Mouse (Mus musculus): ENCODE data around the gene Dmac1. TPM values are rescaled to one million over a fixed set of nuclear protein-coding genes. Genes with fewer than 3 reads are reported as not detected.

Gene Dmac1
- polyA plus RNA-seq, 1 experiment from 2014 or later = 102 TPM

DNA sequence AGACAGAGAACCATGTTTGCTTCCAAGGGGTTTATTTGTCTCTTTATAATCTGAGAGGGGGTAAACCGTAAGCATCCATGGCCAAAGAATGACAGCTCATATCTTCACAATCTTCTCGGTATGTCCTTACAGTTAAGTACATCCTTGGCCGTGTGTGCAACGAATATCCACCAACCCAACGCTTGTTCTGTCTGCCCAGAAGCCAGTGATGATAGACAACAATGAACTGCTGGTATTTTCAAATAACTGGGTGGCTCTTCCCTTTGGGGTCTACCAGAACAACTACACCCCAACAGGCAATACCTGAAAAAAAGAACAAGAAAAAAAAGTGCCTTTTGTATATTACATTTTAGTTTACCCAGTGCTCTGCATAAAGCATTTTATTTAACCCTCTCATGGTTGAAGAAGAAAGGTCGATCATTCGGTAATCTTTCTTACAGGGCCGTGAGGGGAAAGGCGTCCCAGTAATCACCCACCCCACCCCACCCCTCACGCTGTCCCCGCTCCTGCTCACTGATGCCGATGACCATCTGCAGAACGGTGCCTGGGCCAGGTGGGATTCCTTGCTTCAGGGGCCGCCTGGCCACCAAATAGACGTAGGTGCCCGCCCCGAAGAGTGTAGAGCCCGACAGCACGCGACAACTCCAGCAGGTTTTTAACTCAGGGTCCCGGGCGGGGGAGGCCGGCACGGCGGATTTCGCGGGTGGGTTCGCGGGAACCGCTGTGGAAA, 473 bp downstream of the Dmac1 start:
- no peaks in the 10 kb centered on the region for H3K4me1 ChIP-seq (ENCODE audit: control insufficient read depth, insufficient read depth, low read length)
- H3K9ac ChIP-seq (ENCODE audit: low read length) = peak overlapping the region; percentile 86
- H3K27me3 ChIP-seq (ENCODE audit: control insufficient read depth, insufficient read depth, low read length) = no peaks in the 10 kb centered on the region
- 0 out of 2 replicates have a peak, but pooled peaks cover 2% of the 10 kb centered on the region for H3K36me3 ChIP-seq (ENCODE audit: control insufficient read depth, insufficient read depth, low read length)
- DNase-seq (ENCODE audit: low spot score) (peak; percentile 15), ATAC-seq (ENCODE audit: insufficient read depth, low FRiP score, low TSS enrichment) (peak; percentile 86)
- H3K9me3 ChIP-seq (ENCODE audit: control insufficient read depth, low read length) = no peaks in the 10 kb centered on the region
- no peak overlapping the region for H3K27ac ChIP-seq (ENCODE audit: low read depth, low read length)
- WGBS = 9% methylated on average over 30 of the region's 30 CpGs
- H3K4me2 ChIP-seq (ENCODE audit: low read depth) = peak overlapping the region; percentile 57
- peak overlapping the region; percentile 80 for H3K4me3 ChIP-seq (ENCODE audit: low read depth, low read length)

DNA sequence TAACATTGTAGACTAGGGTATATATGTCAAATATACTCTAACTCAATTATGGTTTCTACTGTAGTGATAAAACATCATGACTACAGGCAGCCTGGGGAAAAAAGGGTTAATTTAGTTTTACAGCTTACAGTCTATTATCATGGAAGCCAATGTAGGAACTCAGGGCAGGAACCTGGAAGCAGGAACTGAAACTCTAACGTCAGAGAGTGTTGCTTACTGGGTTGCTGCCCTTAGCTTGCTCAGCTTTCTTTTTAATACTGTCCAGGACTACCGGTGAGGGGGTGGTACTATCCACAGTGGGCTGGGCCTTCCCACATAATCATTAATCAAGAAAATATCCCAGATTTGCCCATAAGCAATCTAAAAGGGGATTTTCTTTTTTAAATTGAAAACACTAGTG, 2.4 kb downstream of the Dmac1 start:
- 91% methylated on average over 2 of the region's 2 CpGs for whole genome bisulfite sequencing
- Histone ChIP-seq H3K4me1 (ENCODE audit: control insufficient read depth, insufficient read depth, low read length) (no peaks in the 10 kb centered on the region), H3K9me3 (ENCODE audit: control insufficient read depth, low read length) (no peaks in the 10 kb centered on the region), H3K9ac (ENCODE audit: low read length) (no peak overlapping the region), H3K4me3 (ENCODE audit: low read depth, low read length) (no peak overlapping the region), H3K27ac (ENCODE audit: low read depth, low read length) (no peak overlapping the region), H3K36me3 (ENCODE audit: control insufficient read depth, insufficient read depth, low read length) (peaks cover 5% of the 10 kb centered on the region; the same call in 1 of the 2 replicates), H3K4me2 (ENCODE audit: low read depth) (no peak overlapping the region), H3K27me3 (ENCODE audit: control insufficient read depth, insufficient read depth, low read length) (no peaks in the 10 kb centered on the region)
- ATAC-seq (ENCODE audit: insufficient read depth, low FRiP score, low TSS enrichment) = no peak
- no peak for DNase-seq (ENCODE audit: low spot score)

DNA sequence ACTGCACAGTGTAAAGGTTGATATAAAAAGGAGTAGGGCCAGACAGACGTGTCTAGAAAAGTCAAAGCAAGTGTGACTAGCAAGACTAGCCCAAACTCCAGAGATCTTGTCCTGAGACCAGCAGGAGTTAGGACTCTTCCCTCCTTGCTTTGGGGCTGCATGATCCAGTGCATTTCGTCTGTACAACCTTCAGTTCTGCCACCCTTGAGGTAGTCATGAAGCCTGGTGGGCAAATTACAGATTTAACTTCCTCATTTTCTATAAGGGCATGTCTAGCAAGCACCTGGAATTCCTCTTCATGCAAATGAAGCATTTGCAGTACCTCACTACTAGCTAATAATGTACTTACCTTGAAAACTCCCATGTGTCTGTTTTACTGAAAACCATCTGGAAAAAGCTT, 10.2 kb downstream of the Dmac1 start:
- Histone ChIP-seq H3K4me1 (ENCODE audit: control insufficient read depth, insufficient read depth, low read length) (no peaks in the 10 kb centered on the region), H3K27ac (ENCODE audit: low read depth, low read length) (no peak overlapping the region), H3K4me2 (ENCODE audit: low read depth) (no peak overlapping the region), H3K36me3 (ENCODE audit: control insufficient read depth, insufficient read depth, low read length) (peaks cover 3% of the 10 kb centered on the region; the same call in 1 of the 2 replicates), H3K4me3 (ENCODE audit: low read depth, low read length) (no peak overlapping the region), H3K27me3 (ENCODE audit: control insufficient read depth, insufficient read depth, low read length) (no peaks in the 10 kb centered on the region), H3K9me3 (ENCODE audit: control insufficient read depth, low read length) (no peaks in the 10 kb centered on the region), H3K9ac (ENCODE audit: low read length) (no peak overlapping the region)
- DNase-seq (ENCODE audit: low spot score) (no peak), ATAC-seq (ENCODE audit: insufficient read depth, low FRiP score, low TSS enrichment) (no peak)
- WGBS = 80% methylated on average over 2 of the region's 2 CpGs

DNA sequence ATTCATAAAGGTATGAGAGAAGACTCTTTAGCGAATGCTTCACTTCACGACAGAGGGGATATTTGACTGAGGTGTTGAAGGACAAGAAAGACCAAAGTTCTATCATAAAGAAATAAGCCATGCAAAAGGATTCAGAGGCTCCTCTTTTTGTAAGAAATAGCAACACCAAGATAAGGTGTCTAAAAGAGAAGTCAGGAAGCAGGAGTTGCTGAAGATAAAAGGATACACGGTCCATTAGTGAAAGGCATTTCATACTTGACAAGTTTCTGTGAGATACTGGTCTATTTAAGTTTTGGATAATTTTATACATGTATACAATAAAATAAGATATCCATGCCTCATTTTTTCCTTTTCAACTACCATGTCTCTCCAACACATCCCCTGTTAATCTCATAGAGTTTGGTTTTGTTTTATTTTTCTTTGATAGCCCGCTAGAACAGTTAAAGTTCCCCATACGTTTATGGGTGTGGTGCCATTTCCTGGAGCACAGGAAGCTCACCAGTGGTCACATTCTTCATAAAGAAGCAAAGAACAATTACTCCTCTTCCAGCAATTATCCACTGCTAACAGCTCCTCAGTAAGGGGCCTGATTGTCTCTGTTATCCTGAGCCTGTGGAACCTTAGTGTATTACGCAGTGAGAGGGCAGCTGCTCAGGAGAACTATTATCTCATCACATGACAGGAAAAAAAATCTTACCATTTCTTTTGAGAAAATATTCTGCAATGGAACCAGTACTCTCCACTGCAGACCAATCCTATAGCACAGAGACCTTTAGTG, 11.1 kb downstream of the Dmac1 start:
- 73% methylated on average over 6 of the region's 6 CpGs for WGBS
- Histone ChIP-seq H3K27ac (ENCODE audit: low read depth, low read length) (no peak overlapping the region), H3K4me2 (ENCODE audit: low read depth) (no peak overlapping the region), H3K9ac (ENCODE audit: low read length) (no peak overlapping the region), H3K4me1 (ENCODE audit: control insufficient read depth, insufficient read depth, low read length) (no peaks in the 10 kb centered on the region), H3K9me3 (ENCODE audit: control insufficient read depth, low read length) (no peaks in the 10 kb centered on the region), H3K4me3 (ENCODE audit: low read depth, low read length) (no peak overlapping the region), H3K36me3 (ENCODE audit: control insufficient read depth, insufficient read depth, low read length) (no peaks in the 10 kb centered on the region), H3K27me3 (ENCODE audit: control insufficient read depth, insufficient read depth, low read length) (no peaks in the 10 kb centered on the region)
- ATAC-seq (ENCODE audit: insufficient read depth, low FRiP score, low TSS enrichment) = no peak
- DNase-seq (ENCODE audit: low spot score) = no peak

DNA sequence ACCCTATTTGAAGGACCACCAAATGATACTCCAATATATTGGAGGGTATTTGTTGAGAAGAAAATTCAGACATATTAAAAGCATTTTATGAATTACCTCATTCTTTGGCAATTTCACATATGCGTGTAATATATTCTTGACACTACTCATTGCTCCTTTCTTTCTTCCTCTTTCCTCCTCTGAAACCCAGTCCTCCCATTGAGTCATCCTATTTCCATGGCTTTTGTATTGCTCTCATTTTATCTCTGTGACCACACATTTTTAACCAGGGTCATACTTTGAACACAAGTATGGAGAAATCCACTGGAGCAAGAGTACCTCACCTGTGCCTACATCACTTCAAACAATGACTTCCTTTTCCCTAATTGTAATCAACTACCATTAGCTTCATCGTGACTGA, 13.9 kb downstream of the Dmac1 start:
- no peak overlapping the region for H3K4me2 ChIP-seq (ENCODE audit: low read depth)
- no peaks in the 10 kb centered on the region for H3K4me1 ChIP-seq (ENCODE audit: control insufficient read depth, insufficient read depth, low read length)
- H3K9ac ChIP-seq (ENCODE audit: low read length) = no peak overlapping the region
- H3K27me3 ChIP-seq (ENCODE audit: control insufficient read depth, insufficient read depth, low read length) = no peaks in the 10 kb centered on the region
- no peak for ATAC-seq (ENCODE audit: insufficient read depth, low FRiP score, low TSS enrichment)
- no peaks in the 10 kb centered on the region for H3K36me3 ChIP-seq (ENCODE audit: control insufficient read depth, insufficient read depth, low read length)
- H3K27ac ChIP-seq (ENCODE audit: low read depth, low read length) = no peak overlapping the region
- DNase-seq (ENCODE audit: low spot score) = no peak
- 91% methylated on average over 2 of the region's 2 CpGs for WGBS
- H3K4me3 ChIP-seq (ENCODE audit: low read depth, low read length) = no peak overlapping the region
- H3K9me3 ChIP-seq (ENCODE audit: control insufficient read depth, low read length) = no peaks in the 10 kb centered on the region

DNA sequence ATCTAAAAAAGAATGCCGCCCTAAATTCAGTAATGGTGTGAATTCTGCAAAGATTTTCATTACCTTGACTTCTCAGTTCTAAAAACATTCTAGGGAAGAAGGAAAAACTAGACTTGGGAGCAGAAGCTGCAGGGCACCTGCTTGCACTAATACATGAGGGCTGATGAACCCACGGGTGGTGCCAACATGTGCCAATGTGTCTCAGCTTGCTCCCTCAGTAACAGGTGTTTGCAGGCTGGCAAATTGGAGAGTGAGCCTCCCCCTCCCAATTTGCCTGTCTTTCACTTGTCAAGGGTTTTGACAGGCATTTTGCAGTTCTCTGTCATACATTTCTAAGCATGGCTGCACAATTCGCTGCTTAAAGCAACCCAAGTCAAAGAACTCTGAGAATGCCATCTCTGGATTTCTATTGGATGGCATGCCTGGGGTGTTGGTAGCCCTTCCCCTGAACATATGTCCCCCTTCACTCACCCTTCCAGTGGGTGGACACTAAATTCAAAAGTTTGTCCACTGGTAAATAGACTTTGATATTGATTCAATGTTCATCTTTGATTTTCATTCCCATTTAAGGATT, 14.5 kb downstream of the Dmac1 start:
- Histone ChIP-seq H3K27ac (ENCODE audit: low read depth, low read length) (no peak overlapping the region), H3K4me2 (ENCODE audit: low read depth) (no peak overlapping the region), H3K4me3 (ENCODE audit: low read depth, low read length) (no peak overlapping the region), H3K9me3 (ENCODE audit: control insufficient read depth, low read length) (no peaks in the 10 kb centered on the region), H3K9ac (ENCODE audit: low read length) (no peak overlapping the region), H3K27me3 (ENCODE audit: control insufficient read depth, insufficient read depth, low read length) (no peaks in the 10 kb centered on the region), H3K36me3 (ENCODE audit: control insufficient read depth, insufficient read depth, low read length) (no peaks in the 10 kb centered on the region), H3K4me1 (ENCODE audit: control insufficient read depth, insufficient read depth, low read length) (no peaks in the 10 kb centered on the region)
- DNase-seq (ENCODE audit: low spot score) (no peak), ATAC-seq (ENCODE audit: insufficient read depth, low FRiP score, low TSS enrichment) (no peak)
- WGBS = 87% methylated on average over 3 of the region's 3 CpGs

DNA sequence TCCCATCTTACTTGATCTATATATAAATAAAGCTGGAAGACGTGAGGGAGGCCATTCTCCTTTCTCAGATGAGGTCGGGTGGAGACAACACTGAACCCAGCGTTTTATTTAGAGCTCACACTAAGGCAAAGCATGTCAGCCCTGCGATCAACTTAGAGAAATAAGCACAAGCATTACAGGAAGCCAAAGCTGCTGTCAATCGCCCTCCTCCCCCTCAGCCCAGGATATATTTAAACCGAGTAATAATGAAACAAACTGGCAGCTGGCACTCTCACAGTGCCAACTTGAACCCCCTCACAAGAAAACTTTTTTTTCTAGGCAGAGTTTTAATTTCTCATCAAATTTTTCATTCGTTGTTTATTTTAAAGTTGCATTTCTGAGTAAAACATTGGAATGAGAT, 15.7 kb downstream of the Dmac1 start:
- DNase-seq (ENCODE audit: low spot score) (no peak), ATAC-seq (ENCODE audit: insufficient read depth, low FRiP score, low TSS enrichment) (no peak)
- no peak overlapping the region for H3K4me3 ChIP-seq (ENCODE audit: low read depth, low read length)
- H3K27ac ChIP-seq (ENCODE audit: low read depth, low read length) = no peak overlapping the region
- H3K27me3 ChIP-seq (ENCODE audit: control insufficient read depth, insufficient read depth, low read length) = no peaks in the 10 kb centered on the region
- no peak overlapping the region for H3K4me2 ChIP-seq (ENCODE audit: low read depth)
- H3K9me3 ChIP-seq (ENCODE audit: control insufficient read depth, low read length) = no peaks in the 10 kb centered on the region
- WGBS = 71% methylated on average over 7 of the region's 7 CpGs
- no peaks in the 10 kb centered on the region for H3K4me1 ChIP-seq (ENCODE audit: control insufficient read depth, insufficient read depth, low read length)
- H3K36me3 ChIP-seq (ENCODE audit: control insufficient read depth, insufficient read depth, low read length) = no peaks in the 10 kb centered on the region
- H3K9ac ChIP-seq (ENCODE audit: low read length) = no peak overlapping the region

DNA sequence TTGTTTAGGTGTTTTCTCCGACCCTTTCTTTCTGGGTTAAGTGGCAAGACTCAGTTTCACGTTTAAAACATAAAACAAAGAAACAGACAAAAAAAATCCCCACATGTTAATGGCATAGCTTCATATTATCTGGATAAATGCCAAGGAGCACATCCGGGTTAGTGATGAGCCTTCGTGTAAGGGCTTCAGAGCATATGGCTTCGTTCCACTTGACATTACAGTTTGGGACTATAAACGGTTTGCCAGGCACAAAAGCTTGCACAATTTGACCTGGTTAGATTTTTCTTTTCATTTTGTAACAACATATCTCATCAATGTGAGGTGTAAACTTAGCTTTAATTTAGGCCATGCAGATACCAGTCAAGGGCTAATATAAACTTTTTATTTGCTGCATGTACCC, 17.9 kb downstream of the Dmac1 start:
- WGBS = 82% methylated on average over 6 of the region's 6 CpGs

More for the DNA sequence above, 17.9 kb downstream of the Dmac1 start:
- no peak overlapping the region for H3K4me3 ChIP-seq (ENCODE audit: low read depth, low read length)
- H3K4me1 ChIP-seq (ENCODE audit: control insufficient read depth, insufficient read depth, low read length) = no peaks in the 10 kb centered on the region
- H3K9me3 ChIP-seq (ENCODE audit: control insufficient read depth, low read length) = no peaks in the 10 kb centered on the region
- no peak overlapping the region for H3K27ac ChIP-seq (ENCODE audit: low read depth, low read length)
- no peaks in the 10 kb centered on the region for H3K36me3 ChIP-seq (ENCODE audit: control insufficient read depth, insufficient read depth, low read length)
- no peak for DNase-seq (ENCODE audit: low spot score)
- no peak overlapping the region for H3K9ac ChIP-seq (ENCODE audit: low read length)
- ATAC-seq (ENCODE audit: insufficient read depth, low FRiP score, low TSS enrichment) = no peak
- H3K27me3 ChIP-seq (ENCODE audit: control insufficient read depth, insufficient read depth, low read length) = no peaks in the 10 kb centered on the region
- H3K4me2 ChIP-seq (ENCODE audit: low read depth) = no peak overlapping the region

Data from neural tube, embryonic 11.5 days (tissue).